Mouse (Mus musculus) heart, postnatal 14 days (tissue): ENCODE results near the gene Sugct. TPM values are rescaled to one million over a fixed set of nuclear protein-coding genes. Genes with fewer than 3 reads are reported as not detected.

Source experiments
- DNase-seq, 2 experiments: peaks; one replicate each; pipeline ENCODE4 v3.0.0; 2021 to 2022
- intact Hi-C: fragments of 180-260 bp; cut with DNase I; formaldehyde crosslinking; loops from one replicate; pipeline ENCODE4 v1.15.1; 2025
- total RNA-seq, 2 experiments: library from RNA; stranded (reverse); gene quantifications; 2 replicates each; pipeline ENCODE4 v1.2.3; 2021

Sugct gene
- total RNA-seq, 2 experiments from 2014 or later, result 0.67 to 0.78 TPM

DNA sequence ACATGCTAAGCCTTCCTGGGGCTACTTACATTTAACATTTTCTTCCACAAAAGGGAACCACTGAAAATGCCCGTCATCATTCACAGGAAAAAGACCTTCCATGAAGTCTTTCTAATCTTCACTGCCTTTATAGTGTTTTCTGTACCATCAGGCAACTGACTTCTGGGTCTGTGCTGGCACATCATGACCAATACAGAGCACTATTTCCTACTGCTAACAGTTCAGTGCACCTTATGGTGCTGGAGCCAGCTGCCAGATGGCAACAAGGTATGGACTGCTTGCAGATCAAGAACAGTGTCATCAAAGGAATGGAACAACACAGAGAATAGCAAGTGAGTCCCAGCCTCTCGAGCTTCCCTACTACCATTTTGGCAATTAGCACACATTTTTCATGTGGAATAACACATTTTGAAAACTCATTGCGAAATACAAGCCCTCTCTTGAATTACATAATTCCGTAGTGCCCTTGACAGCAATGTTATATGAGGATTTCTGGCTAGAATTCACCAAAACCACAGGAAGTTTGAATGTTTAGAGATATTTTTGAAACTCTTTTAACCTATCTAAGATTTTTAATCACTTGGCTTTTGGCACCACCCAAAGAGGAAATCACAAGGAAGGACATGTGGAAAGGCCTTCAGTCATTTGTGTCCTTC, 359.3 kb downstream of the Sugct start:
- no peak for DNase-seq
- intact Hi-C loops, result no loop called here

DNA sequence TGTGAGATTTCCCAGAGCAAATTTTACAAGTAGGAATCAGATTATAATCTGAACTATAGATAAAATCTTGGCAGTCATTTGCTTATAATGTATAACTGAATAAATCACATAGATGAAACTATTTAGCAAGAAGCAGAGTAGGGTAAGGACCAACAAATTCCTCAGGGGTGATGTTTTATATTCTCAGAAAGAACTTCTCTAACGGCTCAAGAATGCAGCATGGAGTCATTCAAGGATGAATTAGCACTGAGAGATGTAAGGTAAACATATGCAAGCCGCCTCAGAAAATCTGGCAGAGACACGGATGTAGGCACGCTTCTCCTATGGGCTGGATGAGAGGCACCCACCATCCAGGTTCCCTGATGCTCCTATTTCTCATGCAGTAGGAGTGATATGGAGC, 368.5 kb downstream of the Sugct start:
- intact Hi-C loops, result no loop called here

DNA sequence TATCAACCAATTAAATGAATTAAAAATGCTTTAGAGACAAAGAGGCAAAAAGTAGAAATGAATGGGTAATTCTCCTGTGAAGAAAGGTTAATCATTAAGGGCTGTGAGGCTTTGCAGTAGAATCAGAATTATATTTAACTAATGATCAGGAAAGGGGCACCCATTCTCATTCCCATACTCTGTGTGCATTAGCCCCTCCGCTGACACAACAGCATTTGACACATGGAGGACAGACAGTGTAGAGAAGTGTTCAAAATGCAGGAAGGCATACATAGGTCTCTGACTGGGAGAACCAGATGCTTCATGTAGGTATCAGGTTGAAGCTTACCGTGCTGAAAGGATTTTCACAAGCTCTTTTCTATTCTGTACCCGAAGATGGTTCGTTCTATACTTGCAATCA, 393.8 kb downstream of the Sugct start:
- no peak for DNase-seq
- intact Hi-C loops, result no loop called here

More for the DNA sequence above, 368.5 kb downstream of the Sugct start:
- no peak for DNase-seq

DNA sequence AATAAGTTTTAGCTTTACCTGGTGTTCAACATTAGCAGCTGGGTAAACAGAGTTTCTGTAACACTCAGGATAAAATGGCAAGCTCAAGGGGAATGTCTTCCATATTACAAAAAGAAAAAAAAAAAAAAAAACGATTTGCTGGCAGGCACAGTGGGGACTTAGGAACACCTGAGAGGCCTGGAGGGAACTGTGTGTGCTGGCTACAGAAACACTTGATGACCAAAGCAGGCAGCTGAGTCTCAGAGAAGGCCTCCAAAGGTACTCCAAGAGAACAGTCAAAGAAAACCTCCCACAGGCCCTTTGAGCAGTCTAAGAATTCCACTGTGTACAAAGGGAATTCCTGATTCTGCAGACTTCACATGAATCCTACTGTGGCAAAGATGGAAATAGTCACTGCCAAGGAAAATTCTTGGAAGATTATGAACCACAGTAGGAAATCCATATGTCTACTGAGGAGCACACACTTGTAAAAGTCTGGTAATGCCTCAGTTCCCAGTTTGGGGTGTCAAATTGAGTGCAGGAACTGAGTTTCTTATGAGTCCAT, 397.8 kb downstream of the Sugct start:
- no peak for DNase-seq
- intact Hi-C loops, result no loop called here

DNA sequence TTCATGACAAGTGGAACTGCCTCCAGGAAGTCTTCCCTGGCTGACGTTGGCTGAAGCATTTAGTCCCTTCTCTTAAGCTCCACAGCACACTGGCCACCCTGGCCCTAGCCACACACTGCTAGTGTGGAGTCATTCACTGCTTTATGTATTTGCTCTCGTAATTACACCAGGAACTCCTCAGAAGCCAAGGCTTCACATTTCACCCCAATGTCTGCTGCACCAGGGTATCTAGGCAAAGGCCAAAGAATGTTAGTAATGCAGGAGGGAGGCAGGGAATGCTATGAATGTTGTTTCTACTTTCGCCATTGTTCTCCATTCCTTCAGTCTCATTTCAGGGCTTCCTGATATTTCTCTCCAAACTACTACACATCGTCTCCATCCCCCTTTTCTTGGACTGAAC, 398.4 kb downstream of the Sugct start:
- DNase-seq, result no peak
- intact Hi-C loops, result no loop called here

DNA sequence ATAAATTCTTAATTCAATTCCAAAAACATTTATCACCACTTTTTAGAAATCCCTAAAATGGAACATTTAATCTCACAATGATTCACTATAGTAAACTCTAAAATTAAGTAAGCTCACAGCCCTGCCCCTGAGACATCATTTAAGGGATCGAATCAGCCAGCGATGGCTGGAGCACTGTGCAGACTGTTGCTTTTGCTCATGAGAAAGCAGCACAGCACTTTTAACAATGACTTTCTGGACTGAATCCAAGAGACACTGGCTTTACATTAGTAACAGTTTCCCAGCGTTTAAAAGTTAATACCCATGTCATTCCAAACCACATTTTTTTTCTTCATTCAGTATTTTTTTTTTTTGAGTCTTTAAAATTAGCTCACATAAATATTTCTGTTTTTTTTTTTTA, 398.9 kb downstream of the Sugct start:
- intact Hi-C loops, result no loop called here
- DNase-seq, result no peak

DNA sequence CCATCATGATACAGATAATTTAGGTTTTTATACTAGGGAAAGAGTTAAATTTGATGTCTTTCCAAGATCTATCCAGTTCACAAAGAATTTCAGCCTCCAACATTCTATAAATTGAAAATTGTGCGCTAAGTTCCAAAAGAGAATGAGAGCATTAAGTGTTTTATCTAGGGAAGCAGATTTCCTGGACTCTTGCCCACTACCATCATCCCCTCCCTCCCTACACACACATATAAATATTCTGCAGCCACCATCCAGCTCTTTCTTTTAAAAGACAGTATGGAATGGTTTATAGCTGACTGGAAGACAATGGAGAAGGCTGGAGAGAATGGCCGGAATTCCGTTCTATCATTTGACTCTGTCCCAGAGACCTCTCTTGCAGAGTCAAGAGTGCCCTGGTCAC, 404.3 kb downstream of the Sugct start:
- no peak for DNase-seq
- intact Hi-C loops, result no loop called here

DNA sequence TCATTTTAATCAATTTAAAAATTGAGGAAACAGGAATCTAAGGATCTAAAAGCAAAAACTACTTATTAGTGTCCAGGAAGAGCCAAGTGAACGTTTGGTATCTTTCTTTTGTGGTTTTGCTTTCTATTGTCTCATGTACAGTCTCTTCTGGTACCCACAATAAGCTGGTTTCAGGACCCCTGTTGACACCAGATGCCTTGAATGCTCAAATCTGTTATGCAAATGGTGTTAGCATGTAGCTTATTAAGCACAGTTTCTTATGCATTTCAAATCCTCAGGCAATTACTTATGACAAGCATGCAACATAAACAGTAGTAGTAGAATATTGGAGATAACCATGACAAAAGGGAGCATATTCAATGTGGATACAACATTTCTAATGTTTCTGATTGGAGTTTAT, 407.0 kb downstream of the Sugct start:
- intact Hi-C loops, result no loop called here
- no peak for DNase-seq

DNA sequence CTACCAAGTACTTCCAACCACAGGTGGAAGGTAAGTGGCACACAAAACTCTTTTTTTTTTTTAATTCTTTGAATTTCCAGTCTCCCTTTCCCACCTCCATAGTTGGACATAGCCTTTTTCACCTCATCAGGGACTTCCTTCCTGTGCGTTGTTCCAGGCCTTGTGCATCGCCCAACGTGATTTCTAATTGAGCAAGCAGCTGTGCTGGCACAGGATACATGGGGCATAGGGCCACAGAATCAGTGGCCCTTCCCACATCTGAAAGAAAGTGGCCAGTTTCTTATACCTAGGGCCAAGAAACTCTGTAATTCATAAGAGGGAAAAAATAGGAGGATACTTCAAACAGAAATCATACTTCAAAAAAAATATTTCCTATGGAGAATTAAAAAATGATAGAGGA, 449.4 kb downstream of the Sugct start:
- intact Hi-C loops, result no loop called here
- no peak for DNase-seq

DNA sequence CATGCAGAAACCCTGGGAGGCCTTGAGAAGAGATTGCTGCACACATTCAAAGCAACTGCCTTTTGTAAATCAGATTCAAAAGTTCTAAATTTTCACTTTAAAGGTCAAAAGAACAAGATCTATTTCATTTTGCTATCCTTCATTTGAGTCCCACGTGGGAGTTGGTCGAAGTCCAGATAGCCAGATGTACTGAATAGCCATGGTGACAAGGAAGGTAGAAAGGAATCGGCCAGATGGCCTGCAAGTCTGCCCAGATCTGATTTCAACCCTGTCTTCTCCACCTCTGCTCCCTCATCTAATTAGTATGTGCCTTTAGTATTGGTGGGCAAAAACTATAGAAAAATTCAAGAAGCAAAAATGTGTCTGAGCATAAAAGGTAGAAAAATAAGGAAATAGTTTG, 478.8 kb downstream of the Sugct start:
- intact Hi-C loops, result no loop called here

DNA sequence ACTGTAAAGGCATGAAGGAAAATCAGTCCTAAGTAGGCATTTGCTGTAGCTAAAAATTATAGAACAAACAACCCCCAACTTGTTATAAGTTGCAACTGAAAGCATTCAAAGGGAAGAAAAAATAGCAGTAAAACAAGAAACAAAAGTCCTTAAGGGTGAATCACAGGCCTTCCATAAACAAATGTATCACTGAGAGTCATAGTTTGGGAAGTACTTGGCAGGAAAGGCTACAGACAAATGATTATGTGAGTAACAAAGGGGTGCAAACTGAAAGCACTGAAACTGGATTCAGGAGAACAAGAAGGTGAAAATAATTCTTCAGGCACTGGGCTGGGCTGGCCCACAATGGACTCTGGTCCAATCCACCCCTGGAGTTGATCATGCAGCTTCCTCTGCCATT, 482.7 kb downstream of the Sugct start:
- intact Hi-C loops, result no loop called here
- DNase-seq, result no peak

More for the DNA sequence above, 478.8 kb downstream of the Sugct start:
- no peak for DNase-seq

DNA sequence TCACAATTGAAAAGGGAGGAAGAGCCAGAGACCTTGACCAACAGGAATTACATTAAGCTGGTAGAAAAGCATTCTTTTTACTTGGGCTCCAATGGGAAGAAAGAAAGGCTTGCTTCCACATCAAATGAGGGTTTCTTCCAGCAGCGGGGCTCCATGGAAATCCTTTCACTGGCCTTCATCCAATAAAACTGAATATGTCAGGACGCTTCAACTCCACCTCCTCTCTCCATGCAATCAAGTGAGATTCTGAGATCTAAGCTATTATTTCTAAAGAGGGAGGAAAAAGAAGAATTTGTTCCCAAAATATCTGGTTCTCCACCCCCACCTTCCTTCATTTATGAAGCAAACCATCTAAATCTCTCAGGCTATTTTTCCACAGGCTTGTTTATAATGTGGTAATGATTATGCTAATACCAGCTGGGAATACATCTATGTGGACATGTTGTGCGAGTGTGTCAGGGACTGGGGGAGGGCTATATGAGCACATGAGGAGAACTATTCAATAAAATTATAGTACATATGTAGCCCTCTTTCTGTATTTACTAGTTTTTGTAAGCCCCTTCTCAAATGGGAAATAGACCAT, 505.1 kb downstream of the Sugct start:
- no peak for DNase-seq
- intact Hi-C loops, result no loop called here

DNA sequence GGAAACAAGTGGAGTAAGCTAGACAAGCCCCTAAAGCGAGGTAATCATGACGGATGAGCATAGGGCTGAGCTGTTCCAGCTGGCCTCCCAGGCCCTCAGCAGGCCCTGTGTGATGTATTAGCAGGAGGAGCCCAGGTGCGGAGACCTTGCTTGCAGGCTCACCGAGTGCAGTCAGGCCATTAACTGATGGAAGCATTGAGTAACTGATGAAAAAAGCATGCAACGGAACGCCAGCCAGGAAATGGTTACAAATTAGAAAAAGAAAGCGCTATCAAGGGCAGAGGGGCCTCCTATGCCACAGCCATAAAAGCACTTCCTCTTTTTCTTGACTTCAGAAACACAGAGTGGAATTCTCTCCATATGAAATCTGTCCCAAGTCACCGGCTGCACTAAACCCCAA, 510.1 kb downstream of the Sugct start:
- no peak for DNase-seq
- intact Hi-C loops, result no loop called here

DNA sequence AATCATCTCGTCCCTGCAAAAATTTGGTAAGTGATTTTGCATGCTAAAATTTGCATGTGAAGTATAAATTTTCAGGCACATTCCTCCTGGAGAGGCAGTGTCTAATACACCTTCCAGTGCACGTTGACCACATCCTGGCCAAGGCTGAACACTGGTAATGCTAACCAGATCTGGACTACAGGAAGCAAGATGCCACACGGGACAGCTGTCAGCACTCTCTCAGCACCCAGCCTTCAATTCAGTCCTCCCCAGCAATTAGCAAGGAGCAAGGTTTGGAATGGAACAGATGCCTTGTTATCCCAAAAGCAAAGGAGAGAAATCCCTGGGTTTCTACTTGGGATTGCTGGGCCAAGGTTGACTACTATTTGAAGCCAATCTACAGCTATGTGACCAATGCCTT, 529.4 kb downstream of the Sugct start:
- no peak for DNase-seq
- intact Hi-C loops, result no loop called here

DNA sequence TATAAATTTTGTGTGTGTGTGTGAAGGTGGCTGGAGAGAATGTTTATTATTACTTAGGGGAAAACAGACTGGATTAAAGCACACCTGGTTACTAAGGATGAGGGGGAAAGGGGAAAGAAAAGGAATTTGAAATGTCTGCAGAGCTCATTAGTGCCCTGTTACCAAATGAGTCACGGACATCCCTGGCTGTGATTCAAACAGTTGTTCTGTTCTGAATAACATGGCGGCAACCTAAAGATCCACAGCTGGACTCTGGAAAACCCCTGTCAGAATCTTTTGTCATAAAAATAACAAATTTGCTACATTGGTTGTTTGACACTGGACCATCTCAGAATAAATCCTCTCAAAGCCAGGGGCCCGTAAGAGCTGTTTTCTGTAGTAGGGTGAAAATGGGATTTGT, 530.6 kb downstream of the Sugct start:
- DNase-seq, result no peak
- intact Hi-C loops, result no loop called here

DNA sequence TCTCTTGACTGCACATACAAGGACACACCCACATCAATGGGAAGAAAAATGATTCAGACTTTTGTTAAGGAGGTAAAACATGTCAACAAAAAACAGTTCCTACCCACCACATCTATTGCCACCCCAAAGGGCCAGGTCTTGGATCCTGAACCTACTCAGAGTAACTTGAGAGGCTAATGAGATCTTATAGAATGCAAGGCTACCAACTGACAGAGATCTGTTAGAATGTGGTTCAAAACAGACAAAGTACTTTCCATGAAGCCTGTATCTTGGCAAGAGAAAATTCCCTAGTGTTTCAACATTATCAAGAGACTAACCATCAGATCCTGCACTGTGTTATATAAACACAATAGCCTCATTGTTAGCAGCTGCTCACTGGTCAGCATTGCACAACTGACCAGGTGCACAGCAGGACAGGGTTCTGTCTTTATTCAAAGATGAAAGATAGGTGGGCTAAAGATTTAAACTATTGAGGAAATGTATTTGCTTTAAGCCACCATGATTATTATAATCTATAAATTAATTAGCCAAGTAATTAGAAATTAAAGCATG, 548.8 kb downstream of the Sugct start:
- intact Hi-C loops, result no loop called here
- DNase-seq, result no peak

DNA sequence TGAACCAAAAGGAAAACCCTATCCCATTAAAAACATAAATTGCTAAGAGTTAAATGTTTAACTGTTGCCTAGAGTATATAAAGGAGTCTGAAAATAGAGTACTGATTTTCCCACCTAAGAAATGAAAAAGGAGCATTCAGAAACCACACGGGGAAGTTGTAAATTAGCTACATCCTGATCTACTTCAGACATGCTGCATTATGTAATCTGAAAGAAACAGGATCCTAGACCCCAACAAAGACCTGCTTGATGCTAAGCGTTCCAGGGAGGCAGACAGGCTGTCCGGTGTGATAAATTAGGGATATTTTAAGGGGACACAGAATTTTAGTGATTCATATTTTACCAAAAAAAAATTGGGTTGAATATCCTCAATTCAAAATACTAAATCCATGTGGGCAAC, 579.3 kb downstream of the Sugct start:
- no peak for DNase-seq
- intact Hi-C loops, result no loop called here

DNA sequence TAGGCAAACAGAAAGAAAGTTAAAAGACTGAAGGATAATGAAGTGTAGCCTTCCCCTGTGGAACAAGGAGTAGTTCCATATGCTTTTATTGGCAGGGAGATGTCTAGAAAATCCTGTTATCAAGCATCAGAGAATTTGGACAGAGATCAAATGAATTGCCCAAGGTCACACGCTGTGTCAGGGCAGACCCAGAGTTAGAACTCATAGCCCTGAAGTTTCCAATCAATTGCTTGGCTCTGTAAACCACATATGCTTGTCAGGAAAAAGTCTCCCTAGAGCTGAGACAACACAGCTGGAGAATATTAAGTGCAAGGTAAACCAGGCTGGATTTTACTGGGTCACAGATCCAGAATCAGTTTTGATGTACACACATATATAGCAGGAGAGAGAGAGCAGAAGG, 593.0 kb downstream of the Sugct start:
- no peak for DNase-seq
- intact Hi-C loops, result no loop called here

DNA sequence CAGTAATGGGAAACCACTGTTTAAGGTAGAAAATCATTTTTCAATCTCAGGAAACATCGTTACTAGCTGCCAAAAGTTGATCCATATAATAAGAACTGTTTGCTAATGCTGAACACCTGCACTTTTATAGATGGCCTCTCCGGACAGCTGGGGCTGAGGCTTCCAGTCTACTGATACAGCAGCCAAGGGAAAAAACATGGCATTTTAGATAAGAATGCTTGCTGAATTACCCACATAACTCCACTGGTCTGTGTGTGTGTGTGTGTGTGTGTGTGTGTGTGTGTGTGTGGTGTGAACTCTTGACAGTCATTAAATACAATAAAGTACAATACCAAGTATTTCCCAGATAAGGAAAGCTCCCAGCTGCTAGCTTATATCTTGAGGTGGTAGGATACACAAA, 608.8 kb downstream of the Sugct start:
- DNase-seq, result no peak
- intact Hi-C loops, result no loop called here

DNA sequence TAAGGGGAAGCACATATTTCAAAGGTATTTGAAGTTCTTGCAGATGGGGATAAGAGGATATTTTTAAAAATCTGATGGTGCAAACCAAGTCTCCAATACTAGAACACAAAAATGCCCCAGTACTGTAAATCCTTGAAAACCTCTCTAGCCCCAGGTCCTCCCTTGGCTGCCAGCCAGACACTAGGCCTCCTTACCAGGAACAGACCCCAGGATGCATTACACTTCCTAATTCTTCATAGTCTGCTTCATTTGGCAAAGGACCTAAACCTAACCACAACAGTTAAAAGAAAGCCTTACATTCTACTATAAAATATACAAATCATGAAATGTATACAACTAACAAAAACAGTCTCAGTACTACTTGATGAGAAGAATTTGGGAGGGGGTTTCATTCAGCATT, 609.2 kb downstream of the Sugct start:
- intact Hi-C loops, result no loop called here
- DNase-seq, result no peak

DNA sequence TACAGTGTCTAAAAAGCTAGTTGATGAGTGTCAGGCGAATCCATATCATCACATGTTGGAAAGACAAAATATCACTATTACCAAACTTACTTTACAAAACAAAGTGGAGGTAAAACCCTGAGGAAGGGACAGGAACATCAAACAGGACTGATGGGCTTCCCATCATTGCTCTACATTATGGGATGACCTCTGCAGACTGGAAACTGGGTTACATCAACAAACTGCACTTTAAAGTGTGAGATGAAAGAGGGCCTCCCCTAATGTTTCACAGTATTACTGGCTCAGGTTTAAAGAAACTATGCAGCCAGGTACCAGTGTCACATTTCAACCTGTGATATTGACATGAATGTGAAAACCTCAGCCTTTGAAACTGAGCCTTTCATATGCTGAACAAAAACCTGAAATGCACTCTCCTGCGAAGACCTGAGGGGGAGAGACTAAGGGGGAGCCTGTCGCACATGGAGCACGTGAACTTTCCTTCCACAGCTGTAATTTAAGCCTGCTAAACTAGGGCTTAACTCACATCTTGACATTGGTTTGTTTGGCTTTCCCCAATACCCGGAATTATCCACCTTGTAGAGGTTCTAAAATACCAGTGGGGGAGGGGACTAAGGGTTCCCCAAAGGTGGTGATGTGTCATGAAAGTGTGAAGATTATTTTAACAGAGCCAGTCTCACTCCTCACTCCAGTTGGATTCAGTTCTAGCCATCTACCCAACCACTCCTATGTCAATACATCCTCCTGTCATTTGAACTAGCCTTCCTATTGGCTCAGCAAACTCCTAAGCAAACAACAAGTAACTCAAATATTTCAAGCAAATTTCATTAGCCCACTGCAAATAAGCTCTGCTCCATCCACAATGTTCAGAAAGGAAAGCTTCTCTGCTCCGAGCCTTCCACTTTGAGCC, 610.2 kb downstream of the Sugct start:
- DNase-seq, result no peak
- intact Hi-C loops, result no loop called here
